Comparison of ENCODE assay signal across 20 mouse cellular contexts in the genomic region with DNA sequence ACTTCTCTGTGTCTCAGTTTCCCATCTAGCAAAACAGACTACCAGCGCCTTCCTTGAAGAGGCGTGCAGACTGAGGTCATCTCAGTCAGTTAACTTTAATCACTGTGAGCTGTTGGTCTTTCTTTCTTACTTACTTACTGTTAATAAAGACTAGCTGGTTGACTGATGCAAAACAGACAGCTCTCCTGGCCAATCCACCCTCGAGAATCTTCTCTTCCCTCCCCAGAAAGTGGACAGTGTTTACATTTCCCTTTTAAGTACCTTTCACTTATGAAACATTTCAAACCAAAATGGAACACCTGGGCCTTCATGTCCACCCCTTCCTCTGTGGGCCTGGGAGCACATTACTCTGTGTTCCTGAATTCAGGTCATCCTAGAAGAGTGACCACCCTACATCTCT. TPM values are rescaled to one million over a fixed set of nuclear protein-coding genes. Genes with fewer than 3 reads are reported as not detected.
DNase-seq lines count a peak whose midpoint lies in the region; ATAC-seq and TF ChIP-seq lines count a peak whose summit lies in the region.
"Had no signal": no experiment of that assay in that cellular context is flagged by ENCODE, and none has a peak within 500 bp of the region (broad histone marks: within the 10 kb centered on the region; RNA-seq: fewer than 3 reads in every experiment).

No protein-coding gene starts in this region.

- H3K9ac ChIP-seq in heart, embryonic 13.5 days = peak overlapping the region; percentile 55; the same call in 1 of the 2 replicates
- 0 out of 2 replicates have a peak overlapping the region, but pooled peaks have one; percentile 31 for H3K9ac ChIP-seq in stomach, embryonic 16.5 days (ENCODE audit: low read length)
- H3K9ac ChIP-seq: forebrain, embryonic 13.5 days; forebrain, postnatal 0 days; hindbrain, embryonic 12.5 days had no signal

- no peak overlapping the region for H3K4me3 ChIP-seq in heart, embryonic 13.5 days
- H3K4me3 ChIP-seq in lung, adult 2 months (replicated peaks; ENCODE audit: extremely low read depth, low read depth, low read length) = no peak overlapping the region
- H3K4me3 ChIP-seq in embryonic fibroblast, embryonic 13.5 days (ENCODE audit: insufficient read depth, low read length) = no peak overlapping the region
- no peak overlapping the region for H3K4me3 ChIP-seq in stomach, embryonic 16.5 days (replicated peaks; ENCODE audit: low read length)
- H3K4me3 ChIP-seq: forebrain, embryonic 13.5 days; hindbrain, embryonic 12.5 days had no signal

- no peak for ATAC-seq in heart, embryonic 13.5 days (ENCODE audit: extremely low read depth, insufficient number of reproducible peaks, low FRiP score, low TSS enrichment)
- no peak for ATAC-seq in stomach, embryonic 16.5 days (ENCODE audit: insufficient read depth, low FRiP score)
- ATAC-seq in cerebellum, adult (ENCODE audit: insufficient number of reproducible peaks, low FRiP score, low TSS enrichment) = no peak
- ATAC-seq: forebrain, embryonic 13.5 days; forebrain, postnatal 0 days; hindbrain, embryonic 16.5 days; inflammation-experienced regulatory T-cells, adult 6 months had no signal

- DNase-seq in heart, adult 9 months (ENCODE audit: low spot score in 2 of 2) = no peak
- peak; percentile 63 for DNase-seq in lung, postnatal 36 days
- DNase-seq in lung, adult 2 months = no peak
- DNase-seq: adrenal gland, adult 2 months; adrenal gland, postnatal 25 days; cerebellum, adult 2 months; cerebellum, postnatal 10 days; forebrain, postnatal 0 days; heart, adult 18-20 months; heart, postnatal 10 days; heart, postnatal 4 days had no signal

- no peak for TF ChIP-seq CTCF in lung, adult 2 months (IDR thresholded peaks at IDR 0.05; ENCODE audit: insufficient read depth, low read length)
- TF ChIP-seq CTCF in embryonic fibroblast, embryonic 13.5 days (IDR thresholded peaks at IDR 0.05; ENCODE audit: borderline replicate concordance, insufficient read depth, low read length) = no peak

- no peaks in the 10 kb centered on the region for H3K9me3 ChIP-seq in heart, embryonic 13.5 days
- H3K9me3 ChIP-seq in stomach, embryonic 16.5 days (replicated peaks; ENCODE audit: control insufficient read depth, low read length) = no peaks in the 10 kb centered on the region
- H3K9me3 ChIP-seq: forebrain, embryonic 13.5 days; hindbrain, embryonic 12.5 days had no signal

- no peak overlapping the region for H3K4me2 ChIP-seq in heart, embryonic 13.5 days
- H3K4me2 ChIP-seq in stomach, embryonic 16.5 days (ENCODE audit: low read depth, low read length) = no peak overlapping the region
- H3K4me2 ChIP-seq: forebrain, embryonic 13.5 days; hindbrain, embryonic 12.5 days had no signal

- H3K27ac ChIP-seq in heart, embryonic 13.5 days (replicated peaks) = peak overlapping the region; percentile 29; the same call in 1 of the 2 replicates
- peak overlapping the region; percentile 8; the same call in 1 of the 2 replicates for H3K27ac ChIP-seq in embryonic fibroblast, embryonic 13.5 days (ENCODE audit: insufficient read depth, low read length)
- H3K27ac ChIP-seq in stomach, embryonic 16.5 days (ENCODE audit: low read length) = no peak overlapping the region
- H3K27ac ChIP-seq: forebrain, embryonic 13.5 days; hindbrain, embryonic 12.5 days had no signal

- peaks cover 94% of the 10 kb centered on the region for H3K4me1 ChIP-seq in heart, embryonic 13.5 days
- peaks cover 23% of the 10 kb centered on the region for H3K4me1 ChIP-seq in lung, adult 2 months (ENCODE audit: control insufficient read depth, insufficient read depth, low read length)
- H3K4me1 ChIP-seq in embryonic fibroblast, embryonic 13.5 days (ENCODE audit: control insufficient read depth, insufficient read depth, low read length) = peaks cover 43% of the 10 kb centered on the region
- H3K4me1 ChIP-seq in stomach, embryonic 16.5 days (ENCODE audit: control insufficient read depth, insufficient read depth, low read length) = peaks cover 54% of the 10 kb centered on the region

- H3K27me3 ChIP-seq in heart, embryonic 13.5 days (replicated peaks) = no peaks in the 10 kb centered on the region
- no peaks in the 10 kb centered on the region for H3K27me3 ChIP-seq in stomach, embryonic 16.5 days (ENCODE audit: control insufficient read depth, insufficient read depth, low read length)
- H3K27me3 ChIP-seq: CH12.LX; forebrain, embryonic 13.5 days; hindbrain, embryonic 12.5 days had no signal

- TF ChIP-seq POLR2A in lung, adult 2 months (IDR thresholded peaks at IDR 0.05; ENCODE audit: borderline replicate concordance, extremely low read depth, low read depth, low read length) = no peak
- TF ChIP-seq POLR2A in embryonic fibroblast, embryonic 13.5 days (IDR thresholded peaks at IDR 0.05; ENCODE audit: low read depth, low read length) = no peak

- WGBS in heart, embryonic 13.5 days = 51% methylated on average over 3 of the region's 3 CpGs
- WGBS in lung, adult 2 months = 66% methylated on average over 3 of the region's 3 CpGs
- WGBS in stomach, embryonic 16.5 days = 39% methylated on average over 3 of the region's 3 CpGs

- H3K36me3 ChIP-seq in heart, embryonic 13.5 days = peaks cover 8% of the 10 kb centered on the region; the same call in 1 of the 2 replicates
- H3K36me3 ChIP-seq in stomach, embryonic 16.5 days (ENCODE audit: control insufficient read depth, insufficient read depth, low read length) = no peaks in the 10 kb centered on the region
- H3K36me3 ChIP-seq: hindbrain, embryonic 12.5 days had no signal

RNA-seq across cellular contexts. Expression of a gene that starts 8.6 kb away (rescaled TPM):
- polyA plus RNA-seq in heart, embryonic 13.5 days (2015; fragmentation: Nextera tagmentation; extraction: Ambion mirVana) = 39.5 and 40.4 TPM in 2 replicates
- polyA plus RNA-seq in lung, adult 2 months (2012; rRNA removed) = 74.9 and 95.5 TPM in 2 replicates
- polyA plus RNA-seq in embryonic fibroblast, embryonic 13.5 days (2011; ENCODE audit: insufficient read length, low read depth, missing spikeins) = 488 and 794 TPM in 2 replicates
- polyA plus RNA-seq in stomach, embryonic 16.5 days (2015; fragmentation: Nextera tagmentation; extraction: Ambion mirVana) = 51.2 and 52.7 TPM in 2 replicates
